Mouse (Mus musculus) naive thymus-derived CD4-positive, alpha-beta T cell, adult 2 months (primary cell): ENCODE measurements at regions not wholly inside any gene's neighbourhood (a gene's known extent, or its start where the extent isn't known, plus 50 kb on each side); places are given as distances from the start of the nearest gene placed in this dataset.
A peak's percentile ranks its signal among the peaks of the same experiment; 100 is the strongest.

Experiments
- DNase-seq: peaks from one replicate; pipeline ENCODE4 v3.0.0-alpha.2; 2011; ENCODE audit warnings: low read depth

- no peak for DNase-seq
Measured at GRCm38 (mm10) chrX:13014051-13014450, 57.2 kb upstream of the Usp9x start.

- DNase-seq: no peak
Measured at GRCm38 (mm10) chrX:13013086-13013485, 58.2 kb upstream of the Usp9x start.

GRCm38 (mm10) chrX:12990777-12991176 lies 80.5 kb upstream of the Usp9x start:
- DNase-seq: no peak

DNA sequence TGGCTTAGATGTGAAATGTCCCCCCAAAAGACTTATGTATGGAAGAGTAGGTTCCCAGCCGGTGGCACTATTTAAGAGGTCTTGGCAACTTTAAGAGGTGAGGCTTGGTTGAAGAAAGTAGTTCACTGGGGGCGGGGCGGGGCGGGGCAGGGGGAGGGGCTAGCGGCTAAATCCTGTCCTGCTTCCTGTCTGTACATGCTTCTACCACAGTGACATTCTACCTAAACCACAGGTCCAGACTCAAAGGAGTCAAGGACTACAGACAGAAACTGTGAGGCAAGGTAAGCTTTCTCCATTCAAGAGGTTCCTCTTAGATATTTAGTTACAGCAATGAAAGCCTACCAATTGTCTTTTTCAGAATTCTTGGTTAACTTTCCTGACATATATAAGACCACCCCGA lies 93.6 kb upstream of the Usp9x start:
- DNase-seq: peak; percentile 56

- peak; percentile 9 for DNase-seq
Measured at GRCm38 (mm10) chrX:12968979-12969746, 102.1 kb upstream of the Usp9x start.

DNA sequence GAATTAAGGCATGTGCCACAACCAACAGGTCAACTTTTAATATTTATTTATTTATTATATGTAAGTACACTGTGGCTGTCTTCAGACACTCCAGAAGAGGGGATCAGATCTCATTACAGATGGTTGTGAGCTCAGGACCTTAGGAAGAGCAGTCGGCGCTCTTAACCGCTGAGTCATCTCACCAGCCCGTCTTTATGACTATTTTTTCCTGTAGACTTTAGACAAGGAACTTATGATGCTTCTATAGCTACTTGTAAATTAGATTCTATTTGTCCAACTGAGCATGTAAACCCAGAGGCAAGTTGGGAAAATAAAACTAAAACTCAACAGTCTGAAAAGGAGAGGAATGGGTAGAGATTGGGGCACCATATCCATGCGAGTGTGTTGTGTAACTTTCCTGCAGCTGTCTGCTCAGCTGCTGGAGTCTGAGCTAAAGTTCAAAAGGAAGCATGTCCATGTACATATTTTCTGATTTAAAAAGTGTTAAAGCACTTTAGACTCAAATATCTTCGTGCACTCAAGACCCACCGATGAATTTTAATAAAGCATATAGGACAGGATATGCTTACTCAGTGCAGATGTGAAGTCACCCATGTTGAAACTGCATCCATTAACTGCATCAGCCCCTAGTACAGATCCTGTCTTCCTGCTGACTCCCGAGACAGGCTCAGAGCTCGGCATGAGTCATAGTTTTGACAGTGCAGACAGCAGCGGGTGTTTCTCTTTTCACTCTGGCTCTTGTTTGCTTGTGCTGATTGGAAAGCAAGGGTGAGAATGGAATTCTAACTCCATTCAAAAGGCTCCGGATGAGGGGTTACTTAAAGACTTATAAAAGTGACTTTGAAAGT lies 111.6 kb upstream of the Usp9x start:
- DNase-seq: no peak

DNA sequence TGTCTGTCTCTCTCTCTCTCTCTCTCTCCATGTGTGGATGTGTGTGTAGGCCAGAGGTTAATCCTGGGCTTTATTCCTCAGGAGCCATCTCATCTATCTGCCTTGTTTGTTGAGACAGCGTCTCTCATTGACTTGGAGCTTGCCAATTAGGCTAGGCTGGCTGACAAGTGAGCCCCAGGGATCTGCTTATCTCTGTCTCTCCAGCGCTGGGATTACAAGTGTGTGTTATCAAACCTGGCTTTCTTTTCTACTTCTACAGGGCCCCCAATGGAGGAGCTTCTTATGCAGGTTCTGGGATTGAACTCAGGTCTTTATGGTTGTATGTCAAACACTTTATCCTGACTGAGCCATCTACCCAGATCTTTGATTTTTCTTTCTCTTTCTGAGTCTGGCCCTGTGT lies 112.4 kb upstream of the Usp9x start:
- no peak for DNase-seq

DNA sequence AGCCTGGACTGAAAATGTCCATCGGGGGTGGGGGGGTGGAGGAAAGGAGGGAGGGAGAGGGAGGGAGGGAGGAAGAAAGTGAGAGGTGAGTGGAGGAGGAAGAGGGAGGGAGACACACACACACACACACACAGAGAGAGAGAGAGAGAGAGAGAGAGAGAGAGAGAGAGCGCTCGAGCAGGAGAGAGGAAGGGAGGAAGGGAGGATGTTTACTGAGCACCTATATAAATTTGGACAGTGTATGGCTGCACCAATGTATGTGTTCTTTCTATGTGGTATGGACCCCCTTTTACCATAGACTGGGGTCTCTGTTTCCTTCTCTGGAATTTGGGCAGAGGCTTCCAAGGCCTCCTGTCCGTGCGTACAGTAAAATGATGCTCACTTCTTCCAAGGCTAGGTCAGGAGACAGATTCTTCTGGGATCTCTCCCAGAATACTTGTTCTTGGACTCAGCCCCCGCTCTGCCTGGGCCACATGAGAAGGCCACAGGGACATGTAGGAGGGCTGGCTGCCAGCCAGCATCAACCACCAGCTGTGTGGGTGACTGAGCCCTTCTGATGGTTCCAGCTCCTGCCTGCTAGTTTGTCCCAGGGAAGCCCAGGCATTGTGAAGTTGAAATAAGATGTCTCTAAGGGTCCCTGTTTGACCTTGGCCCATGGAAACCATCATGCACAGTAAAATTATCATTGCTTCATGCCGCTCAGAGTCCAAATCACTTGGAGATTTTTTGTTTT lies 120.2 kb upstream of the Usp9x start:
- no peak for DNase-seq

- no peak for DNase-seq
Measured at GRCm38 (mm10) chrX:12942451-12942850, 128.8 kb upstream of the Usp9x start.

DNA sequence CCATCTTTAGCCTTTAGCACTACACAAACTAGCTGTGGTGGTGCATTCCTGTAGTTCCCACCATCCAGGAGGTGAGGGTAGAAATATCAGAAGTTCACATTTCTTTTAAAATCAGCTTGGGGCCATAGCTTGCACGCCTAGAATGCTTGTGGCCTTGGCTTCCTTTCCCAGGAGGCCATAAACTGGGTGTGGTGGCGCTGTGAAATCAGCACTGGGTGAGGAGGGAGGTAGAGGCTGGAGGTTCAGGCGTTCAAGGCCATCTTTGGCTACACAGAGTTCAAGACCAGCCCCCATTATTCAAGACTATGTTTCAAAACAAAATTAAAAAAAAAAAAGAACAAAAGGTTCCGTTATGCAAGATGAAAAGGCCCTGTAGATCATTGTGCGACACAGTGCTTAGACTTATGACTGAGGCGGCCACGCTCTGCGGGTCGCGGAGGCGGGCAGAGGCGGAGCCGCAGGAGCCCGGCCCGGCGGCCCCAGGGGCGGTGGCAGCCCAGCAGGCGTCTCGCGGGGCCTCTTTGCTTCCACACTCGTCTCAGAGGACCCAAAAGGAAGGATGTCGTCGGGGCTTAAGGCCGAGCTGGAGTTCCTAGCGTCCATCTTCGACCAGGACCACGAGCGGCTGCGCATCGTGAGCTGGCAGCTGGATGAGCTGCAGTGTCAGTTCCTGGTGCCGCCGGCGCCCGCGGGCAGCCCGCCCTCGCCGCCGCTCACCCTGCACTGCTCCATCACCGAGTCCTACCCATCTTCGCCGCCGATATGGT lies 134.7 kb upstream of the Usp9x start:
- peak; percentile 65 for DNase-seq

DNA sequence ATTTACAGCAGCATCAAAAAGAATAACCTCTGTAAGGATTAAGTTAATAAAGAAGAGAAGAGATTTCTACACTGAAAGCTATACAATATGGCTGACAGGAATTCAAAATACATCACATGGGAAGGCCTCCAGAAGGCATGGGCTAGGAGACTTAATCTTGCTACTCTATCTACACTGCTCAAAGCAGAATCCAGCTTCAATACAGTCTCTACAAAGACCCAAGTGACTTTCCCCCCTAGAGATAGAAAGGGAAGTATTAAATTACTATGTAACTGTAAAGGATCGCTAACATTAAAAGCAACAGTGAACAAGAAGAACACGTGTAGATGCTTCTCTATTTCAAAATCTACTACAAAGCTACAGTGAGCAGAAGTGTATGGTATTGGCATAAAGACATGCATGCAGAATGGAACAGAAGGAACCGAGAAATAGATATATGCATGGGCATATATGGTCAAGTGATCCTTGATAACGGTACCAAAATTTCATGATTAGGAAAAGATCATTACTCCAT lies 137.9 kb upstream of the Usp9x start:
- no peak for DNase-seq

DNA sequence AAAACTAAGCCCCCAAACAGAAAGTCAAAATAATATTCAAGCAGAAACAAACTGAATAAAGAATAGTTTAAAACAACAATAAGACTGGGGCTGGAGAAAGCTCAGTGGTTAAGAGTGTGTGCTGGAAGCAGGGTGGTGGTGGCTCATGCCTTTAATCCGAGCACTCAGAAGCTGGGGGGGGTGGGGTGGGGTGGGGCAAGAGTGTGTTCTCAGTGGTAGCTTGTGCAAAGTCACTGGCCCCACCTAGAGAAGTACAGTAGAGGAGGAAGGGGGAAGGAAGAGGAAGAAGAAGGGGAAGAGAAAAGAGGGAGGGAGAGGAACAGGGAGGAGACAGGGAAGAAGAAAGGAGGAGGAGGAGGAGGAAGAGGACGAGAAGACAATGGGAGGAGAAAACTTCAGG lies 141.1 kb upstream of the Usp9x start:
- DNase-seq: no peak

GRCm38 (mm10) chrX:12927797-12928589 lies 143.3 kb upstream of the Usp9x start:
- DNase-seq: no peak

DNA sequence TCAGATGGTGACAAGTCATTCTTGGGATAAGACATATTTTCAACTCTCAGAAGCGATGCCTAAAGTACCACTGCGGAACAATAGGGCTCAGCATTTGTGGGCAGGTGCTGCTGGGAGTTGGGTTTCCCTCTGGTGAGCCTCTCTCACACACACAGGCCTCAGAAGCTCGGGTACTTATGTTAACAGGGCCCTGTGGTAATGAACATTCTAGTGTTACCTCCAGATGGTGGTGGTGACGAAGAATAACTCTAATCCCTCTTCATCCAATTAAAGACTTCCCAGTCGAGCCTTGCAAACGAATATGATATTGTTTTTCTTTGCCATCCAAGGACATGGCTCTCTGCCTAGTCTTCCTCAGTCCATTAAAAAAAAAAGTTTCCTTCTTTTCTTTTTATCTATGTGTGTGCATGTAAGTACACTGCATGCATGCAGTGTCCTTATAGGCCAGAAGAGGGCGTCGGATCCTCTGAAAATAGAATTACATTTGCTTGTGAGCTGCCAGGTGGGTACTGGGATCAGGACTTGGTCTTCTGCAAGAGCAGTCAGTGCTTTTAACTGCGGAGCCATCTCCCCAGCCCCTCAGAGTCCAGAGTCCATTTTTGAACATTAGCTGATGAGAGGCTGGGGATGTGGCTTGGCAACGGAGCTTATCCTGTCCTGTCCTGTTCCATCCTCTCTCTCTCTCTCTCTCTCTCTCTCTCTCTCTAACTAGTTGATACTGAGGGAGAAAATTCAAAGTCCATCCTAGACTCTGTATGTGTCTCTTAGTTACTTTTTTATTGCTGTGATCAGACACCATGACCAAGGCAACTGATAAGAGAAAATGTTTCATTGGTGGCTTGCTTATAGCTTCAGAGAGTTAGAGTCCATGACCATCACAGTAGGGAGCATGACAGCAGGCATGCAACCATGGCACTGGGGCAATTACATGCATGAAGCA lies 146.3 kb upstream of the Usp9x start:
- no peak for DNase-seq

GRCm38 (mm10) chrX:12919576-12919975 lies 151.7 kb upstream of the Usp9x start:
- DNase-seq: peak; percentile 33

DNA sequence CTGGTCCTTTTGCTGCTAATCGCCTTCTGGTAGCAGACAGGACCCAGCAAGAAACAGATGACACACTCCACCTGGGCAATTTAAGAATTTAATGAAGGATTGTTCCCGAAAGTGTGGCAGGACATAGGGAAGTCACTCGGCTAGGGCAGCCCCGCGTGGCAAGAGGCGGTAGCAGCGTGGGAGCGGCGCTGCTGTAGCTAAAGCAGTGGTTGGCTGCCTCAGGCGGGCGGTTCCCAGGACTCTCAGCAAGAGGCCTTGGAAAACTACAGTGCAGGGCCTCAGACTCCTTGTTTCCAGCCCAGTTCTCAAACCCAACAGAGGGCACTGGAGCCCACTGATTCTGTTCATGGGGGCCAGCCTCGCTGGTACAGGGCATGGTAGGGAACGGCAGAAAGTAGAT lies 154.2 kb upstream of the Usp9x start:
- no peak for DNase-seq

DNA sequence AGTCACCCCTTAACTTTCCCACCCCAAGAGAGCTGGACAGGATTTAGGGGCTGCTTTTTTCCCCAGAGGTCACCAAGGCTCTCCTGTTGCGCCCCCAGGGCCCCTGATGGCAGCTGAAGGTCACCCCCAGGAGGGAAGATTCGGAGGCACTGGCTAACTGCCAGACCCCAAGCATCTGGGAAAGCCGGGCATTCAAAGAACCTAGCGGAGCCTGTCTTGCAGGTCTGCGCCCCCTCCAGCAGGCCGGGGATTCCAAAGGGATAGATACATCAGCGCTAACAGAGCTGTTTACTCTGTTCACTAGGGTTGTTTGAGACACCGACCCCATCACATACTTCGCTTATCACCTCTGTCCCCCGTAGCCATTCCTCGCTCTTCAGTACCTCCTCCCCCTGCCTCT lies 154.6 kb upstream of the Usp9x start:
- DNase-seq: no peak

DNA sequence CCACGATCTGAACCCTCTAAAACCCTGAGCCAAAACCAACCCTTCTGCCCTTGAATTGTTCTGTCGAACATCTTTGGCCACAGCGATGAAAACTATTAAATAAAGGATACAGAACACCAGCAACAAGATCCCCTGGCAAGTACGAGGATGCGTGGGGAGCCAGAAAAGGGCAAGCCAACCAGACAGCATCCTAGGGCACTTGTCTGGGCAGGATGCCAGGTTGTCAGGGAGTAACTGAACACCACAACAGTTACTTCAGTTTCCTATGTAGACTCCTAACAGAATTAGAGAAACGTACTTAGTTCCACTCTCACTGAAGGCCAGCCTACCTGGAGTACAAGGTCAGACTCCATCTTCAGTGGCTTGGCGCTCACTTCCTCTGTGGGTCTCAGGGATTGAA lies 138.4 kb upstream of the Med14 start:
- DNase-seq: no peak

DNA sequence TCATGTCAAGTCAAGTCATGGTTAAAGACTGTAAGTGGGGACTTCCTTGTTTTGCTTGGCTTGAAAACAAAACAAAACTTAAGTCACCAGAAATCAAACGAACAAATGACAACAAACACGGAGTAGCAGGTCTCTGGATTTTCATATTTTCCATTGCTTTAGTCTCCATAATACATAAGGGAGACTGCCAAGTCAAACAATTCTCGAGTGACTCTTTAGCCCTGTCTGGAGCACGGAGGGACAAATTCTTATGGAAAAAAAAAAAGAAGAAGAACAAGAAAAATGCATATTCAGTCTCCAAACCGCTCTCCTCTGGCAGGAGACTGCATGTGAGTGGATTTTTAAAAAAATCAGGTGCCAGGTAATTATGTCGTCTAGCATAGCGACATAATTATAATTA lies 129.6 kb upstream of the Med14 start:
- DNase-seq: no peak

DNA sequence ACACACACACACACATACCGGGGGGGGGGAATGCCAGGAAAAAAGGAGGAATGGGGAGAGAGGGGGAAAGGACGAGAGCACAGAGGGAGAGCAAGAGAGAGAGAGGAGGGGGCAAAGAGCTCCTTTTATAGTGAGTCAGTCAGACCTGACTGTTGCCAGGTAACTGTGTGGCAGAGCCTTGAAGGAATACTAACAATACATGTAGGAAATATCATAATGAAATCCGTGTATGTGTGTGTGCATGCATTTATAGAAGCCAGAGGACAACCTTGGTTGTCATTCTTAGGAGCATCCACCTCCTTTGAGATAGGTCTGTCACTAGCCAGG lies 127.6 kb upstream of the Med14 start:
- no peak for DNase-seq
